Mouse (Mus musculus) urinary bladder, adult 2 months (tissue): ENCODE data around the gene Cldn22. TPM values are rescaled to one million over a fixed set of nuclear protein-coding genes. Genes with fewer than 3 reads are reported as not detected.
"Not testable (repeated sequence)": the region's sequence is repeated elsewhere in the genome, so short reads cannot be mapped to it uniquely, and the experiment has no call there.

Experiments
- DNase-seq: peaks from one replicate; pipeline ENCODE4 v3.0.0; 2022; ENCODE audit warnings: low spot score
- polyA plus RNA-seq: library from polyadenylated mRNA; depleted of rRNA; stranded (reverse); fragments of >200 nt; gene quantifications from 2 replicates; pipeline ENCODE4 v1.2.3, GENCODE M21; 2012; rRNA removed

Cldn22 gene
- 1.6 and 2.0 TPM in 2 replicates for polyA plus RNA-seq

DNA sequence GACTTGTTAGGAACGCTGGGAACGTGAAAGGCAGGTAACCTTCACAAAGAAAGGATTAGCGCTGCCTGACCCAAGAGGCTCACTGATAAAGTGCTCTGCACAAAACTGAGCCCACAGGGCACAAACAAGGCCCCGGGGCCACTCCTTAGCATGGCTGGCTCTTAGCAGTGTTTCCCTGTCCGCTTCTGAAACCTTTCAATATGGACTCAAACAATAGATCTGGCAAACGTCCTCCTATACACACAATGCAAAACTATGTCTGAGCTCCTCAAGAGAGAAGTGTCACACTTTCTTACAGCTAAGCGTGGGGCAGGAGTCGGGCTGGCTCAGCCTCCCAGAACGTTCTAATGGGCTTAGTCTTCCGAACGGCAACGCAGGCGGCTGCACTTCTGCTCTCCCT, at the start of gene Cldn22:
Gene Cldn22, plus strand, starts transcription at position 301 of the 400 bp plus-strand sequence.
- no peak for DNase-seq

- DNase-seq: no peak
Measured at GRCm38 (mm10) chr8:47777415-47777814, 46.9 kb upstream of the Cldn22 start.

GRCm38 (mm10) chr8:47779589-47779988, 44.7 kb upstream of the Cldn22 start:
- no peak for DNase-seq

DNA sequence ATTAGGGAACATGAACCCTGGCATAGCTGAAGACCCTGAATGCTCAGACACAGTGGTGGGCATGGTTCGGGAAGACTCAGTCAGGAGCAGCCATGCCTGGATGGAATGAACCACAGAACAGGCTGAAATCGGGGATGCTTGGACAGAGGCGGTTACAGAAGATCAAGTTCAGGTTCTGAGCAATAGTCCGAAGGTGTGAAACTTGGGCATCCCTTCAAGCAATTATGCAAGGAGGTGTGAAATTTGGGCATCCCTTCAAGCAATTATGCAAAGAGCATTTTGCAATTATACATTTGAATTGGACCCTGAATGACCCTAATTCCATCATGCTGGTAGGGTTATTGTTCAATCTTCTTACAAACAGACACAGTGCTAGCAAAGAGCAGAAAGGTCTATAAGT, 42.4 kb upstream of the Cldn22 start:
- no peak for DNase-seq

- no peak for DNase-seq
Measured at GRCm38 (mm10) chr8:47783544-47783943, 40.7 kb upstream of the Cldn22 start.

DNA sequence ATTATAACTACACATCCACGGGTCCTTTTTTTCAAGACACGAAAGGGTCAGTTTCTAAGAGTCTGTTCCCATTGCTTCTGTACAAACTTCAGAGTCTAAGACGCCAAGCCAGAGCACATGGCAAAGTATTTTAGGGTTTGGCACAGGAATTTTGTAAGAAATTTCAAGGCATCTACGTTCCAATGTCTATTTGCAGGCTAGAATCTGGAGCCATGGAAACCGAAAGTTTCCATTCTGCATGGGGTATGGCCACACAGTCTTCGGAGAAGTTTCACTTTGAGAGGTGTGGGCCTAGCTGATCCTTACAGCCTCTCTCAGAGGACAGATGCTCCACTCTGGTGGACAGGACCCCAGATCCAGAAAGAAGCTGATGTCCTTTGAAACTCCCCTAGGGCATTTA, 40.3 kb upstream of the Cldn22 start:
- DNase-seq: no peak

- DNase-seq: no peak
Measured at GRCm38 (mm10) chr8:47784436-47784835, 39.8 kb upstream of the Cldn22 start.

- no peak for DNase-seq
Measured at GRCm38 (mm10) chr8:47786323-47786722, 38.0 kb upstream of the Cldn22 start.

- DNase-seq: no peak
Measured at GRCm38 (mm10) chr8:47787705-47788104, 36.6 kb upstream of the Cldn22 start.

DNA sequence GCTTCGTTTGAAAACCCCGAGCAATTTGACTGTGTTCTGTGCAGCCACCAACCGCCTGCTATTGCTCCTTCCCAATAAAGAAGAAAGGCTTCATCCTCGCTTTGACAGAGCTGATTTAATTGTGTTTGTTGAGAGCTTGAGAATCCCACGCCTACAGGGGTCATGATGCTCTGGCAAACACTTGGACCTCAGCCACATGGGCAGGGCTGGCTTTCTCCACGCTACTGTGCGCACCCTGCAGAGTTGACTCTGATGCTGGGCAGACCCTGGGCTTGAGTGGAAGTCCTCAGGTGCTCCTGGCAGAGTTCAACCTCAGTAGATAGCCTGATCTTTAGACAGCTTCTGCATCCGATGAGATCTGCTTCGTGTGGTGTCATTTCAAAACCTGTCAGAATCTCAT, 32.3 kb upstream of the Cldn22 start:
- DNase-seq: no peak

DNA sequence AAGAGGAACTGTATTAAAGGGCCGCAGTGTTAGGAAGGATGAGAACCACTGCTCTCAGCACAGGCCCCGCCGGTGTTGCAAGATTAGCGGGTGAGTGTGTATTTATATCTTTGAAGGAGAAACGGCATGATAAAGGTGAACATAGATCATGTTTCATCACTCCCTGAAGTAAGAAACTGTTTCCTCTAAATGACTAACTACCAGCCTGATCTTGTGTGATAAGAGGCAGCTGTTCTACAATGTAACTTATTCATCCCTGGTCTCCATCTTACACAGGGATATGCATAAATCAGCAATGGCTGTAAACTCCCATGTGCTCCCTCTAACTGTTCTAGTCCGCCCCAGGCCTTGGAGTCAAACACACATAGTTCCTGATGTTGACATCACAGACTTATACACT, 24.8 kb upstream of the Cldn22 start:
- DNase-seq: no peak

GRCm38 (mm10) chr8:47802349-47802748, 21.9 kb upstream of the Cldn22 start:
- DNase-seq: no peak

DNA sequence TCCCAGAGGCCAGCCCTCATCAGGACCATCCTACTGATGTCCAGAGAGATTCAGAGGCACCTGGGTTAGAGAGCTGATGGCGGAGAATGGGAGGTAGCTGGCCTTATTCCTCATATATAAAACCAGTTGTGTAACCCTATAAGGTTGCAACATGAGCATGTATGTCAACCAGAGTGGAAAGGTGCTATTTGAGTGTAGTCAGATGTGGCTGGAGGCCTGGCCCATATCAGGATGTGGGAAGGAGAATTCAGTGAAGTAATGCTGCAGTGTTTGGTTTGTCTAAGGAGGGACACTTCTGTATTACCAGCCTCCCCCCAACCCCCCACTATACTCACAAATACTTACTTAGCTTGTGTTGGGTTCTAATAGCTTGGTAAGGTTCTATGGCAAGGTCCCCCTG, 20.0 kb upstream of the Cldn22 start:
- DNase-seq: no peak

DNA sequence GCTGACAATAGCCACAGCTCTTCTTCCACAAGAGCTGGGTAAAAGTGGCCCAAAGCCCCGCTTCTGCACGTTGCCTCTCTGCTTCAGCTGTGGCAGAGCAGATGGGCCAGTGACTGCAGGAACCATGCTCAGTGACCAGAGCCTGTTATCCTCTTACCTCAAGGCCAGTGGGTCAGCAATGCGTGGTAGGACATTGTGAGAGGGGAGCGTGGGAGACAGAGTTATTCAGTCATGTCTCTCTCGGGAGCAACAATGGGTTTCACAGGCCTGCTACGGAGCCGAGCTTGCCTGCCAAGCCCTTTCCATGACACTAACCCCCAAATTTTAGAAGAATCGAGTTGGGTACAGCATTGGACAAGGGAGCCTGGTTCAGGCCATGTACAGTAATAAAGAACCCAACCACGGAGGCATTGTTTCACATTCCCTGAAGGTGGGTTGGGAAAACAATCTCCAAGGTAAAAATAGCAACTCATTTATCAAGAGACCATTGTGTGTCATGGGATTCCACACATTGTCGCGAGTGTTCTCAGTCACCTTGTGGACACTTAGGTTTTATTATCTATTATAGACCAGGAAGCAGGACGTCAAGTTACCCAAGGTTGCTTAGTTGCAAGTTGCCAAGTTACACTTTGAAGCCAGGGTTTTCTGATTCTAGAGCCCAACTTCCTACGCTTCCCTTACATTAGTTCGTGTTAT, 14.2 kb upstream of the Cldn22 start:
- no peak for DNase-seq

DNA sequence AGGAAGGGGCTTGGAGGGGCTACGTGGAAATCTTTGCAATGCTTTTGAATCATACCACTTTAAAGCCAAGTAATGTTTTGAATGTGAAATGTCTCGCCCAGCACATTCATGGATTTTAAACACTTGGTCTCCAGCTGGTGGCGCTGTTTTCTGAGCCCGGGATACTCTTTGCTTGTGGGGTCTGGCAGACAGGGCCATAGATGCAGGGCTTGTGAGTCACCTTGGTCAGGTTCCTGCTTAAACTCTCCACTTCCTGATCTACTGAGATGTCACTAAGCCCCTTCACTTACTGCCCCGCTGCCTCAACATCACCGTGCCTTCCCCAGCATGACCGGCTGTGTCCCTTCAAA, 13.6 kb upstream of the Cldn22 start:
- no peak for DNase-seq

GRCm38 (mm10) chr8:47811221-47811620, 13.1 kb upstream of the Cldn22 start:
- DNase-seq: no peak

DNA sequence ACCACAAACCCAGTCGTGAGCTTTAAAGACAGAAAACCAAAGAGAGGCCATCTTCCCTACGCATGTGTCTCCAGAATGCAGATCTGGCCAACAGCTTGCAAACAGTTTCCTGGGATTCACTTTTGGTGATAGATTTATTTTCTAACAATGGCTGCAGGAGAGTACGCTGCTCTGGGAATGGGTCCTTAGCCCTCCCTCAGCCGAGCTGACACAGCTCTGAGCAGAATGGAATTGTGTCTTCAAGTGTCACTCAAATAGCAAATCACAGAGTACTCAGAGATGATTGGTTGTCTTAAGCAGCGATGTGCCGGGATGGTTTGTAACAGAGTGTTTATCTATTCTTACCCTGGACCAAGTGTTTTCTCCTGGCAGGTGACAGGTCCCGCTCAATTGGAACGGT, 5.2 kb upstream of the Cldn22 start:
- no peak for DNase-seq

- no peak for DNase-seq
Measured at GRCm38 (mm10) chr8:47820914-47821772, 3.1 kb upstream of the Cldn22 start.

DNA sequence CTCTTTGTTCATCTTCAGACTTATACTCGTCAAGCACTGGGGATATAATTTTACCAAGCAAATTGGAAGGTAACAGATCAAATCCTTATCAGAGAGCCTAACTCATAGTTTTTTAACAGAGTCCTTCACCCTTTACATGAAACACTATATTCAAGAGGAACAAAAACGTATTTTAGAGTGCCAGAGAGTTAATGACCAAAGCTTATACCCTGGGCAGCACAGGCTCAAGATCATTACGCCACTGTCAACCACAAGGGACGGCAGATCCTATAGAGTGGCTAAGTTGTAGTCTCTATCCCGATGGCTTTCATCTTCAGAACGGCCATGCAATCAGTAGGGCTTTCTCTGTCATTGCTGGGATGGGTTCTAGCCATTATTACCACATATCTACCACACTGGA, 2.4 kb upstream of the Cldn22 start, which contains the start of gene Cldn24:
Gene Cldn24, plus strand, starts transcription at position 301 of the 400 bp plus-strand sequence.
- no peak for DNase-seq

DNA sequence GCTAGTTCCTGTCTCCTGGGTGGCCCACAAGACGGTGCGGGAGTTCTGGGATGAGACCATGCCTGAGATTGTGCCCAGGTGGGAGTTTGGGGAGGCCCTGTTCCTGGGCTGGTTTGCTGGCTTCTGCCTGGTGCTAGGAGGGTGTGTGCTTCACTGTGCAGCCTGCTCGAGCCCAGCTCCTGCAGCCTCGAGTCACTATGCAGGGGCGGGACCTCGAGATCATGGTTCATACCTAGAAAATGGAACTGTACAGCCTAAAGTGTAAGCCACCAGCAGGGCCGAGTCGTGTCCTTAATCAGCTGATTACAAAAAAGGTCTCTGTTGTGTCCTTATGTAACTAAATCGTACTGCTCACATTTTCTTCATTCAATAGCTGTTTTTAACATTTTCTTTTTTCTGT, 1.7 kb upstream of the Cldn22 start:
- DNase-seq: not testable (repeated sequence)

GRCm38 (mm10) chr8:47823777-47824176, 505 bp upstream of the Cldn22 start:
- no peak for DNase-seq

- DNase-seq: no peak
Measured at GRCm38 (mm10) chr8:47825596-47825995, 1.3 kb downstream of the Cldn22 start.

GRCm38 (mm10) chr8:47826911-47827310, 2.6 kb downstream of the Cldn22 start:
- no peak for DNase-seq
